Mouse (Mus musculus) effector memory CD4-positive, alpha-beta T cell, adult 5 months (primary cell): ENCODE data around the gene Gm29427. TPM values are rescaled to one million over a fixed set of nuclear protein-coding genes. Genes with fewer than 3 reads are reported as not detected.

Source experiments
- polyA plus RNA-seq: library from polyadenylated mRNA; unstranded; fragments of 100-300 nt; shearing (Covaris generic); gene quantifications from one replicate; pipeline ENCODE4 v1.2.1, GENCODE M21; 2017

Gm29427 gene
- not detected for polyA plus RNA-seq

DNA sequence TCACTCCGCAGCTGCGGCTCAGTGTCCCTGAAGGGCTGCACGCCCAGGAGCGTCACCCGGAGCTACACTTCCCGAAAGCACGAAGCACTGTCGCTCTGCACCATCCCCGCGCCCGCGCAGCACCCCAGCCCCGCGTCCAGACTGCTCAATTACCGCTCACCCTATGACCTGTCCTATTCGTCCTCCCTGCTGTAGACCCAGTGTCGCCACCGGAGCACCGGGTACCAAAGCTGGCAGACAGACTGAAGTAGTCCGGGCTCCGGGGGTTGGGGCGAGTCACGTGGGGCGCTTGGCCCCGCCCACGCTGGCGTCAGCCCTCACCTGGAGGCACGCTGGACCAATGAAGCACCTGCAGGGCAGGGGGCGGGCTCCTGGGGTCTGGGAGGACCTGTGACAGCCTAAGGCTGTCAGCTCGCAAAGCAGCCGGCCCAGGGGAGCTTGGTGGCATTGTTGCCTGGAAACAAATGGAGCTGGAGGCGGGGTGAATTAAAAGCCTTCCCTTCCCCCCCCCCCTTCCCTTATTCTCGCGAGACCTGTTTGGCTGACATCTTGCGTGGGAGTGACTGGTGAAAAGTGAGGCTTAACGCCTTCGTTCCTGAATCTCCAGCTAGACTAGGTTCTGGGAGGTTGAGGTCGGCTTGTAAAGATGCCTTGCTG is at the start of gene Gm29427:
Gene Gm29427, minus strand, starts transcription at position 239 of the 657 bp plus-strand sequence.

DNA sequence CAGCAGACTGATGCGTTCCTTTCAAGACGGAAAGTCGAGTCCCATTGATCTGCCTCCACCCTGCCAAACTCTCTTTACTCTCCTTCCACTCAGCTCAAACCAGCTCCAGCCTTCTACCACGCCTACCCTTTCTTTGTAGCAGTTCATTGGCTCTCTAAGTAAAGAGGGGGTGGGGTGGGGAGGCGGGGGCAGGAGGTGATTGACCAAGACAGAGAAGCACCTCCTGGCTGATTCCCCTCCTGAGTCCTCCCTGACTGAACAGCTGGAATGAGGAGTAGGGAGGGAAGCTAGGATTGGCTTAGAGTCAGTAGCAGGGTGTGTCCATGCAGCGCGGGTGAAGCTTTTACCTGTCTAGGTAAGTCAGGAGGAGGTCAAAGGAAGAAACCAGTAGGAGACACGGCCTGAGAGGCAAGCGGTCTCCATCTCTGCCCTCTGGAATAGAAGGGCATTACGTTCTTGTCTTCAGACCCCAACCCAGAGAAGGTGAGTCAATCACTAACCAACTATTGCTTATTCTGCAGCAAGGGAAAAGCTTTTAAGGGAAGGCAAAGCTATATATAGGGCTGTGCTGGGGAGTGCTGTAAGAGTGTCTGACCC is 16.2 kb upstream of the Gm29427 start, which contains the start of gene AA986860:
Gene AA986860, plus strand, starts transcription at position 236 of the 597 bp plus-strand sequence.

DNA sequence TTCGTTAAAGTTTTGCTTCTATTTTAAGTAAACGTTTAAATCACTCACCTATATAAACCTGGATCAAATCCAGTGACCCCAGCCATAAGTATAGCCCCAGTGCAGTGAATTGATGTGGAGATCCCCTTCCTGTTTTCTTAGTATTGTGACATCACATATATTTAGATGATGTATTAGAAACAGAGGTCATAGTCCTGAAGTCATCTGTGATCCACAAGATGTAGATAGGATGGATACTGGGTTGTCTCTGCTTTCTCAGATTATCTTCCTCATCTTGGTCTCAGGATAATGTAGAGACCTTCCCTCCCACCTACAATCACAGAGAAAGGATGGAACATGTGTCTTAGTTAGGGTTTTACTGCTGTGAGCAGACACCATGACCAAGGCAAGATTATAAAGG is 13.6 kb upstream of the Gm29427 start, which contains the start of gene Pfkfb2:
Gene Pfkfb2, minus strand, starts transcription at position 101 of the 400 bp plus-strand sequence.

DNA sequence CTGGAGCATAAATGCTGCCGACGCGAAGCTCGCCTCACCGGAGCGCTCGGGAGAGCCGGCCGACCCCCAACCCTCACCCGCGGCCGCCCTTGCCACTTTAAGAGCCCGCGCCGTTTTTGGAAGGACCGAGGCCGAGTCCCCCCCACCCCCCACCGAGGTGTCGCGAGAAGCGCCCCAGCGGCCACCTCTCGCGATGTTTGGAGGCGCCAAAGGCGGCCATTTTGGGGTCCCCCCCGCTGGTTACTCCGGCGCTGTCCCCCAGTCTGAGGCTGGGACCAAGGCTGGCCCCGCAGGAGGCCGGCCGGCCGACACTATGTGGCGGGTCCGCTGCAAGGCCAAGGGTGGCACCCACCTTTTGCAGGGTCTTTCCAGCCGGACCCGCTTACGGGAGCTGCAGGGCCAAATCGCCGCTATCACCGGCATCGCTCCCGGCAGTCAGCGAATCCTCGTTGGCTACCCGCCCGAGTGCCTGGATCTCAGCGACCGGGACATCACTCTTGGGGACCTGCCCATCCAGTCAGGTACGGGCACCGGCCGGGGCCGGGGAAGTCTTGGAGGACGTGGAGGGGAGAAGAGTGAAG is 1.8 kb upstream of the Gm29427 start, which contains the start of gene Yod1:
Gene Yod1, plus strand, starts transcription at position 37 of the 581 bp plus-strand sequence.

DNA sequence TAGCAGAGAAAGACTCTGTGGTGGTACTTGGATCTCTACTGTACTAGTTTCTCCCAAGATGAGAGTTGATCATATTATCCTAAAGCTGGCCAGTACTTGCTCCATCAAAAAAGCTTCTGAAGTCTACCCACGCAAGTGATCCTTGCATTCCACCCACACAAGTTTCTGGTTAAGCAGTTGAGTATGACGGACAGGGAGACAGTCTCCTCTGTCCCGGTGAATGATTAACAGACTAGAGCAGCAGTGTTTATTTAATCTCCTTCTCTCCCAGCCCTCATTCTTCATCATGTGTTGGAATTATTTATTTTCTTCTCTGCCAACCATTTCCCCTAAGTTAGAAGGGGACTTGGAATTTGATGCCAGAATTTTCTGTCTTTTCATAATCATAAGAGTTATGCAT is 54.1 kb downstream of the Gm29427 start, which contains the start of gene C4bp:
Gene C4bp, minus strand, starts transcription at position 179 of the 400 bp plus-strand sequence.

DNA sequence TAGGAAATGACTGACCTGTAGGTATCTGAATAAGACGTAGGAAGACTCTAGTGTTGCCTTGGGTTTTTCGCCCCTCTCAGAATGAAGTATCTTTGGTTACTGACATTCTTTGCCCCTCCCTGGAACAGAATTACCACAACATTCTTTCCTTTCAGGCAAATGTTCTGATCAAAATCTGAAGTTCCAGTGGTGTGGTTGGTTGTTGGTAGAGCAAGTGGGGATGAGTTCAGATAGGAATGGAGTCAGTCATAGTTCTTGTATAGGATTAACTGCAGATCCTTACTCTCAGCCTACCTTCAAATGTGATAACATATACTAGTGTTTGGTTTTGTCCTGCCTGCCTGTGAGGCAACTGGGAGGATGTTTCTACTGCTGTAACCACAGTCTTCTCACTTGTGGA is 86.1 kb downstream of the Gm29427 start, which contains the start of gene Zp3r:
Gene Zp3r, minus strand, starts transcription at position 101 of the 400 bp plus-strand sequence.

Other genes starting within 250 kb of the Gm29427 start
- not detected for gene Zp3r, start 86.2 kb downstream of the Gm29427 start, polyA plus RNA-seq
- gene C4bp, start 54.2 kb downstream of the Gm29427 start, polyA plus RNA-seq: not detected
- gene Yod1, start 1.5 kb upstream of the Gm29427 start, polyA plus RNA-seq: 3.9 TPM
- gene Pfkfb2, start 13.5 kb upstream of the Gm29427 start, polyA plus RNA-seq: 6.7 TPM
- gene AA986860, start 16.2 kb upstream of the Gm29427 start, polyA plus RNA-seq: not detected
- 0.21 TPM for gene Fcamr, start 85.1 kb upstream of the Gm29427 start, polyA plus RNA-seq
- gene Pigr, start 110.9 kb upstream of the Gm29427 start, polyA plus RNA-seq: not detected
- gene Fcmr, start 149.9 kb upstream of the Gm29427 start, polyA plus RNA-seq: not detected
- gene Il24, start 171.7 kb upstream of the Gm29427 start, polyA plus RNA-seq: not detected
- not detected for gene Il20, start 195.7 kb upstream of the Gm29427 start, polyA plus RNA-seq
- gene Il19, start 224.3 kb upstream of the Gm29427 start, polyA plus RNA-seq: not detected